Mouse (Mus musculus): Measurements from ENCODE around the gene Cdh18. TPM values are rescaled to one million over a fixed set of nuclear protein-coding genes. Genes with fewer than 3 reads are reported as not detected.

The Cdh18 gene
- polyA plus RNA-seq, 1 experiment from 2014 or later: 1.7 TPM

DNA sequence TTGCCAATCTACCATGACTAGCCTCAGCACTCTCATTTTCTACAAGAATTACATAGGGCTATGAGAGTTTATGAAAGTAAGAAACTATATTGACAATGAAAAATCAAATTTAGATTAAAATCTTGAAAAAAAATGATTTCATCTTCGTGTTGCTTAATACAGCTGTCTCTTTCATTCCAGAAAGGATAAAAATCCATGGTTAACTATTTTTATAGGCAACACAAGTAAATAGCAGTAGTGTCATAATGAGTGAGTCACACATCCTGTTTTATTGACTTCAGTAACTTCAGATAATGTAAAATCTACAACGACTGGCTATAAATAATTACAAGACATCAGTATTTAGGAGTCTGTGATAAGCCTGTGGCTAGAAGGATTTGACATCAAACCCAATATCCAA is 960.9 kb downstream of the Cdh18 start:
- Histone ChIP-seq H3K4me3 (no peak overlapping the region), H3K36me3 (no peaks in the 10 kb centered on the region), H3K27me3 (no peaks in the 10 kb centered on the region), H3K9me3 (no peaks in the 10 kb centered on the region), H3K27ac (no peak overlapping the region), H3K4me2 (replicated peaks) (no peak overlapping the region), H3K4me1 (no peaks in the 10 kb centered on the region), H3K9ac (no peak overlapping the region)
- ATAC-seq (ENCODE audit: insufficient number of reproducible peaks, insufficient read depth, low FRiP score, low TSS enrichment): no peak
- 57% methylated on average over 2 of the region's 2 CpGs for WGBS

DNA sequence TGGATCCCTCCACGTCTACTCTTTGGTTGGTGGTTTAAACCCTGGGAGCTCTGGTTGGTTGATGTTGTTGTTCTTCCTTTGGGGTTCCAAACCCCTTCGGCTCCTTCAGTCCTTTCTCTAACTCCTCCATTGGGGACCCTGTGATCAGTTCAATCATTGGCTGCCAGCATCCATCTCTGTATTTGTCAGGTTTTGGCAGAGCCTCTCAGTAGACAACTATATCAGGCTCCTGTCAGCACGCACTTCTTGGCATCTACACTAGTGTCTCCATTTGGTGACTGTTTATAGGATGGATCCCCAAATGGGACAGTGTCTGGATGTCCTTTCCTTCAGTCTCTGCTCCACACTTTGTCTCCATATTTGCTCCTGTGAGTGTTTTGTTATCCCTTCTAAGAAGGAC is 967.0 kb downstream of the Cdh18 start:
- no peaks in the 10 kb centered on the region for H3K4me1 ChIP-seq
- H3K4me2 ChIP-seq (replicated peaks): no peak overlapping the region
- H3K4me3 ChIP-seq: no peak overlapping the region
- no peak overlapping the region for H3K9ac ChIP-seq
- H3K9me3 ChIP-seq: no peaks in the 10 kb centered on the region
- H3K27me3 ChIP-seq: no peaks in the 10 kb centered on the region
- H3K27ac ChIP-seq: no peak overlapping the region
- no peak for ATAC-seq (ENCODE audit: insufficient number of reproducible peaks, insufficient read depth, low FRiP score, low TSS enrichment)
- 87% methylated on average over 3 of the region's 3 CpGs for WGBS
- no peaks in the 10 kb centered on the region for H3K36me3 ChIP-seq

DNA sequence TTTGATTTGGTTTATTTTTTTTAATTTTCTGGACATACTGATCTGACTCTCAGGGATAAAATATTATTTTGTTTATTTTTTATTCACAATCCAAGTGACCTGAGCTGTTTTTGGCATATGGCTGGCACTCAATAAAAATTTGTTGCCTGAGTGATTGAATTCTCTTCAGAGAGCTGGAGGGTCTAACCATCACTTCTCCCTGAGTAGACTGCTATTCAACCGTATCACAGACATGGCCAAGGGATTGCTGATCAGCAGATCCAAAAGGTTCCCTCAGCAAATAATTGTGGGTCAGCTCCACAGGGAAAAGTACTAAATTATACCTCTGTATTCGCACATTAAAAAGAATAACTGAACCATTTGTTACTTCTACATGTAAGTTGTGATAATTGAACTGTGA is 969.3 kb downstream of the Cdh18 start:
- Histone ChIP-seq H3K4me3 (no peak overlapping the region), H3K36me3 (no peaks in the 10 kb centered on the region), H3K9me3 (no peaks in the 10 kb centered on the region), H3K4me1 (no peaks in the 10 kb centered on the region), H3K9ac (no peak overlapping the region), H3K27me3 (no peaks in the 10 kb centered on the region), H3K27ac (no peak overlapping the region), H3K4me2 (replicated peaks) (no peak overlapping the region)
- WGBS: 78% methylated on average over 2 of the region's 2 CpGs
- ATAC-seq (ENCODE audit: insufficient number of reproducible peaks, insufficient read depth, low FRiP score, low TSS enrichment): no peak

All from embryonic facial prominence, embryonic 12.5 days (tissue).